Mouse (Mus musculus) gastrocnemius, postnatal 36 days (tissue): ENCODE results near the gene Prdm1. TPM values are rescaled to one million over a fixed set of nuclear protein-coding genes. Genes with fewer than 3 reads are reported as not detected.

Experiments used
- DNase-seq, 2 experiments: peaks; one replicate each; pipeline ENCODE4 v3.0.0; 2022
- intact Hi-C: fragments of 180-260 bp; cut with DNase I; formaldehyde crosslinking; loops from one replicate; pipeline ENCODE4 v1.15.1; 2025
- total RNA-seq, 2 experiments: library from RNA; stranded (reverse); gene quantifications; 2 replicates each; pipeline ENCODE4 v1.2.3; 2021

Gene Prdm1
- total RNA-seq, 2 experiments from 2014 or later, result 0.35 to 0.38 TPM

DNA sequence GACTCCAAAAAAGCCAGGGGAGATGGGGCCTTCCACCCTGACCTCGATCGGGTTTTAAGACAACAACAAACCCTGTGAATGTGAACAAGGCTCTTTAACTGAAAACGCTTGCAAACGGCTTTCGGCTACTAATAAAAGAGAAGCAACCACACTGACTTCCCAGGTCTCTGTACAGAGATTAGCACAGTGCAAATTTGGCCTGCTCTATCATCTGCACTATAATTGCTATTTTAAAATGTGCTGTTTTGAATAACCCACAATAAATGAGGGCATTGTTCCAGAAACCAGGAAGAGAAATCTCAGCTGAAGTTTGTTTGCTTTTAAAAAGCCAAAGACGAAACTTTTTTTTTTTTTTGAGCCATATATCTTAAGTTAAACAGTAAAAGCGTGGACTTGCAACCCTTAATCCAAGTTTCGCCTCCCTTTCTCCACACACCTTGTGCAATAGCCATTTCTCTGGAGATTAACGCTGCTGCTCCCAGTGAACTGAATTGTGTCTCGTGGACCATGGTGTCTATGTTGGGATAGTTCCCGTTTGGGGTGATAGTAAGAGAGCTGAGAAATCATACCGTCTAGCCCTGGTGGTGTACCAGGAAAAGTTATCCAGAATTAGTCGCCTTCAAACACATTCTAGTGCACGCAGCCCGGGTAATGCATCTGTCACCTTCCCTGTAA, 34.3 kb downstream of the Prdm1 start:
- DNase-seq, result no peak
- intact Hi-C loops, result no loop called here

DNA sequence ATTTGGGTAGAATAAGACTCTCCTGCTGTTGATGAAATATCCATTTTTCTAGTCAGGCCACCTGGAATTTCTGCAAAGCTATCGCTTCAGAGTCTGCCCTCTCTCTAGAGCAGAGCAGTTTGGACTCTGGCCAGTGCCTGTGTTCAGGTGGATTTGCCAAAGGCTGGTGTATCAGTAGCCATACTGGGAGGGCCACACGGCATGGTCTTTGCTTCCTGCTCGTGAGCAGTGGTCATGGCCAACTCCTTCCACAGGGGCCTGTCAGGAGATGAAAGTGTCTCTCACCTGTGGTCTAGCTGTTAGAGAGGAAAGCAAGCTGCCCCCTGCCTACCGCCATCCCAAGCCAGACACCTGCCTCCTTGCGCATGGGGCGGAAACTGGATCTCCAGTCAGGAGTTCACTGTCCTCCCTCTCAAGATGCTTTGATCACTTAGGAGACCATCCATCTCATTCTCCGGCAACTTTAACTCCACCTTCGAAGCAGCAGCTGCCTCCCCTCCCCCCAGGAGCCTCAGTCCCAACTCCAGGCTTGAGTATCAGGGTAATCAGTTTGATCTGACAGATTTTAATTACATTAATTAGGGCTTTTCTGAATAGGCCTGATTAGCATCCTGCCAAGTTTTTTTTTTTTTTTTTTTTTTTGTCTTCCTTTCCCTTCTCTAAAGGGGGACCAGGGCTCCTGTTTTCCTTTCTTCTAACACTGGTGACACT, 35.3 kb downstream of the Prdm1 start:
- intact Hi-C loops, result no loop called here
- no peak for DNase-seq

DNA sequence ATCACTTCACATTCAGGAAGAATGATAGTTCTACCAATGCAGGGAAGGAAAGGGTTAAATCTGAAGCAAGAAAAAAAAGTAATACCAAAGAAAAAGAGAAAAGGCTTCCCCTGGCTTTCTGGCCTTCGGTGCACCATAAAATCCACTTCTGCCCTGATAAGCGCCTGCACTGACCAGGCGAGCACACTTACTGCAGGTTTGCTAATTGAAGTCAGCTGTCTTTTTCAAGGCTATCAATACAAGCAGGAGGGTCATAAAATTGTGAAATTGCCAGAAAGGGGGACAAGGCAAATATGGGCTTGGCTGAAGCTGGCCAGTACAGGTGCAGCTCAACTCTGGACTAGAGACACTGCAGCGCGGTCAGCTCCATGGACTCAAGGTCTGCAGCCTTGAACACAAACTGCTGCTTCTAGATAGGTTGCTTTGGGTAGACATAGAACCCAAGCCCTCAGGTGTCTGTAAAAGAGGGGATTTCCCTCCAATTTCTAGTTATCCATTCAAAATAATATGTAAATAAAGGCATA, 37.3 kb downstream of the Prdm1 start:
- intact Hi-C loops, result no loop called here

DNA sequence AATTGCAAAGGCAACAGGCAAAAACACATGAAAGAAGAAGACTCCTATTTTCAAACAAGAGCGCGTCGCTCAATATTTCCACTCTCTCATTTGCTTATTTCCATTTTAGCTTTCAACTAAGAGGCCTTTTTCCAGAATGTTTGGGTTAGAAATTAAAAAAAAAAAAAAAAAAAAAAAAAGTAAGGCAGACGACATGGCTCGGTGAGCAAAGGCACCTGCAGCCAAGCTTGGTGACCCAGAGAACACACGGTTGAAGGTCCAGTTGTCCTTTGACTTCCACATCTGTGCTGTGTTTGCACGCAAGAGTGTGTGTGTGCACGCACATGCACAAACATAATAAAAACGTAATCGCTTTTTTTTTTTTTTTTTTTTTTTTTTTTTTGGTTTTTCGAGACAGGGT, 41.2 kb downstream of the Prdm1 start:
- DNase-seq, result no peak
- intact Hi-C loops, result no loop called here

More for the DNA sequence above, 37.3 kb downstream of the Prdm1 start:
- DNase-seq, result no peak

DNA sequence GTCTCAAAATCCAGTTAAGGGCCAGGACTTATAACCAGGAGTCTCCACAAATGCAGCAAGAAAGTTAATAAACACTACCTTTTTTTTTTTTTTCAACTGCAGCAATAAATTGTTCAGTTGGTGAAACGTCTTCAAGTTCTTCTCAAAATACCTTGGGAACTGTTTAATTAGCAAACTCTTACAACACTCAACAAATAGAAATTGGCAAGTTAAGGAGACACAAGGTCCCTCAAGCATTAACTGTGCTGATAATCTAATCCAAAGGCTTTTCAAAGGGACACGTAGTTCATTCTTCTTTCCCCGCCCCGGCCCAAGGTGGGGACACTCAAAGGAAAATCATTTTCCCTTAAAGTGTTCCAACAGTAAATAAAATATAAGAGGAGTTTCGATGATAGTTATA, 44.2 kb downstream of the Prdm1 start:
- no peak for DNase-seq
- intact Hi-C loops, result no loop called here

DNA sequence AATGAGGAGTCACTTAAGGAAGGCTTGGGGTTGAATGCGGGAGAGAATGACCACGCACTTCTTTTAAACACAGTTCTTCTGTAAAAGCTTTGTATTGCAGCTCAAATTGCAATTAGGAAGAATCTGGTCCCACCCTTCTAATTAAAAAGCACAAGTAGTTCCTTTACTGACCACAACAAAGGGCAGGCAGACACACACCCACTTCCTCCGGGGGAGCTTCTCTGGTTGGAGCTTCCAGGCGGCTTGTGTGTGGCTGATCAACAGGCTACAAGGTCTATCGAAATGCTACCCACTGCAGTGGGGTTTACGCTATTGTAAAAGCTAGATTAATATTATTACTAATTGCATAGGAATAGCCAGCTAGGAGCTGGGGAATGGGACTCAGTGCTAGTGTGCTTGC, 45.2 kb downstream of the Prdm1 start:
- intact Hi-C loops, result no loop called here
- DNase-seq, result no peak

DNA sequence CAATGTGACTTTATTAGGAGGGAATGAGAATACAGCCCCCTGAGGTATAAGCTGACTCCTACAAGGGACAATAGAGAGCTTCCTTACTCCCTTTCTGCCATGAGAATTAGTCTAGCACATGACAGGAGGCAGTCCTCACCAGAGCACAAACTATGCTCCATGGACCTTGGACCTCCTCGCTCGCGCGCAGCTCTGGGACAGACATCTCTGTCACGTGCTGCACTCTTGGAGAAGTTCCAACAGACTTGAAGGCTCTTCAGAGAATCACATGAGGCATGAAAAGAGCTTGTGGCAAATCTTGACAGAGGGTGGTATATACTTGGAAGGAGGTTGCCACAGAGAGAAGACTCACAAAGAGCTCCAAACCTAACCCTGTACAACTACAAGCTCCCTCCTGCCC, 46.9 kb downstream of the Prdm1 start:
- intact Hi-C loops, result no loop called here
- DNase-seq, result no peak

DNA sequence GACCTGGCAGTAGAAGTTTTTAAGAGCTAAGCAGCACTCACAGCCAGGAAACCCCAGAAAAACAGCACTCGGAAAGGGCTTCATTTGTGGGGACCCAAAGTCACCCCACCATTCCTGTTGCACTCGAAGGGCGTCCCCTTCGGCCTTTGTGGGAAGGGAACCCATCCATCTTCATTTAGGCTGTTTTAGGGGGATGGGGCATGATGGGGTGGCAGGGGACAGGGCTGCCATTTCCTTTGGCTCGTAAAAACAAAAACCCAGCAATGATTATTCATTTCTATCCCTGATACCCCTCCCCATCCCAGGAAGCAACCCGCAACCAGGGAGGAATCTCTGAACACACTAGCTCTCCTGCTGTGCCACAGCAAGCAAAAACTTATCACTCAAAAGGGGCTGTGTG, 49.0 kb downstream of the Prdm1 start:
- DNase-seq, result no peak
- intact Hi-C loops, result no loop called here

DNA sequence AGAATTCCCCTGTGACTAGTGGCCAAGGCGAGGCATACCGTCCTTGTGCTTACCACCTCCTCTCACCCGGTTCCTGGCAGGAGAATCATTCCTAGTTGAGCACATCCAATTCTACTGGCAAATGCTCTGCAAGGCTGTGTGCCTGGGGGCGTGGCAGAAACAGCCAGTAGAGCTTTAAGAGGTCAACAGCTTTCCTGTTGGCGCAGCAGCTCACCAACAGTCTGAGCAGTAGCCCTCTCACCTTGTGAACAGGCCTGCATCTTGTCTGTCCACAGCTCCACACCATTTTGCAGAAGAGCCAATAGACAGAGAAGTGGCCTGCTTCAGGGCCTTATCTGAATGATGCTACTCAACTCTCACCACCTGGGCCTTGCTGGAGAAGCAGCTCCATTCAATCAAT, 50.2 kb downstream of the Prdm1 start:
- intact Hi-C loops, result no loop called here
- DNase-seq, result no peak

DNA sequence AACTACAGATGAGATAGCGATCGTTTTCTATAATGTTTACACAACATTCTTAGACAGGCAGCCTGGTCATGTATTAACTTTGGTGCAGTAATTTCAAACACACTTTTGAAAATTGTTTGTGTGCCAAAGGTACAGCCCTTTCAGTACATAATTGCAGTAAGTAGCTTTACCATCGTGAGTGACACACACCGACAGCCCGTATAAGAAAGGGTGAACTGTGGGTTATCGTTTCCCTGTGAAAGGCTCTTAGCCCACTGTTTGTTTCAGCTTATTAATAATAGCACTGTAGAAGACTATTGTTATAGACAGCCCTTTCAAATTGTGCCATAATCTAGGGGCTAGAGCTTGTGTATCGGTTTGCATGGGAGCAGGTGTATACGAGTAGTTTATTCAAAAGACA, 51.1 kb downstream of the Prdm1 start:
- intact Hi-C loops, result no loop called here

DNA sequence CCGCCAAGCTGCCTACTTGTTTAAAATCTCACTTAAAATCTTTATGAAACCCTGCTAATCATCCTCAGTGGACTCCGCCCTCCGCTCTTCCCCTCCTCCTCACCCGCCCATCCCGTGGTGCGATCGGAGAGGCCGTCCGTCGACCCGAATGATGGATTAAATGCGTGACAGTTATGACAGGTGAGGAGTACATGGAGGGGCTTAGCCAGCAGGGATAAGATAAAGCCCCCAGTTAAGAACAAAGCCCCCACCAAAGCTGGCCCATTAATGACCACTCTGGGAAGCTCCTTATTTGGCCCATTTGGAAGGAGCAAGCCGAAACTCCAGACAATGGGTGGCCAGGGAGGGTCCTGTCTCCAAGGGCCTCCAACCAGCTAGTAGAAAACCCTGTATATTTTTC, 51.8 kb downstream of the Prdm1 start:
- DNase-seq, result no peak

More for the DNA sequence above, 51.1 kb downstream of the Prdm1 start:
- no peak for DNase-seq

DNA sequence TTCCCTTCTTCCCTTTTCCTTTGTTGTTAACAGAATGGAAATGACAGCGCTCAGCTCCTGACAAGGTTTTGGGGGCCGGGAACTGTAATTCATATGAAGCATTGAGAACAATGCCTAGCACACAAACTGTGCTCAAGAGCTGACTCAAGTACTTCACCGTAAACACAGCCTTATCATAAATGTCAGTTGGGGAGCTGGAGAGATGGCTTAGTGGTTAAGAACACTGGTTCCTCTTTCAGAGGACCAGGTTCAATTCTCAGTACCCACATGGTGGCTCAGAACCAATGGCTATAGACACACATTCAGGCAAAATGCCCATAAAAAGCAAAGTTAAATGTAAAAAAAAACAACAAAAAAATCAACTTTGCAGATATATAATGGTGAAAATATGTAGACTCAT, 52.9 kb downstream of the Prdm1 start:
- no peak for DNase-seq
- intact Hi-C loops, result no loop called here

More for the DNA sequence above, 51.8 kb downstream of the Prdm1 start:
- intact Hi-C loops, result no loop called here

DNA sequence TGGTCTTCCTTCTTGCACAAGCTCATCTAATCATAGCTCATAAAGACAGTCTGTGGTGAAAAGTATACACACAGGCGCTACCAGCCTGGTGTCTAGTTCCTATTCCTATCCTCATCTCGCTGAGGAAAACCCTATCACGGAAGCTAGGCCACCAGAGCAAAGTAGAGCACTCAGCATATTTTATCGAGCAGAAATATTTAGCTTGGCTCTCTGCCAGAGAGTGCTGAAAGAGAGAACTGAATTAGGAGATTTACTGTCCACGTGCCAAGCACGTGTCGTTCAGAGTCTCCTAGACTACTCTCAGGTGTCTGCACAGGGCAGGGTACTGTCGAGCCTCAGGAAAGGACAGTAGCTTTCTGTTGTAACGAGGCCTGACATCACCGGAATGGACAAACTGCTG, 54.0 kb downstream of the Prdm1 start:
- intact Hi-C loops, result no loop called here
- DNase-seq, result no peak

DNA sequence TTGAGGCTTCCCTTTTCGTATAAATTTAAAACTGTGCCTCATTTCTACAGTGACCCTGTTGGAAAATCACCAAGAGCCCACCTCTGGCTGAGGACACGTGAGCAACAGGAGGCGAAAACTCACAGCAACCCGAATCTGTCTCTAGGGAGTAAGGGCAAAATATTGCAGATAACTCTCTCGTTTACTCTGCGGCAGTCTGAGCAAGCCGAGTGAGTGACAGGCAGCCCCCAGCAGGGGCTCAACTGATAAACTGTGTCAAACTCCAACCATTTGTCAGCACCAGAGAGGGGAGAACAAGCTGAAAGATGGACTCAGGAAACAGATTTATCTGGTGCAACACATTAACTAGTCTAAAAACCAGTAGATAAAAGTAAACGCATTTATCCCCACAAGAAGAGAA, 62.7 kb downstream of the Prdm1 start:
- no peak for DNase-seq
- intact Hi-C loops, result no loop called here

DNA sequence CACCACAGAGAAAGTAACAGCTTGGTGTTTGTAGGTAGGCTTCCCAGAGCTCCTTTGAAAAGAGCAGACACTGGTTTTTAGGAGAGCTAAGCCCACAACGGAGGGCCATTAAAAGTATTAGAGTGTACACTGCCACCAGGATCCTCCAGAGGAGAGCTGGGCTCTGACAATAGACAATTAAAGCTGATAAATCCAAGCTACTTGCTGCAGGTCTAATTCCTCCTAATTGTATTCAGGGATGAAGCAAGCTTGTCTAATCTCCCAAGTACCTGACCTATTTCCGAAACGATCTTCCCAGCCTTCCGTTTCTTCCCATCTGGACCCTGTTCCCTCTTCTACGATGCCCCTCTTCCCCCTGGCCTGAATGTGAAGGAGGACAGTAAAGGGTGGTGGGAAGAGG, 63.7 kb downstream of the Prdm1 start:
- no peak for DNase-seq
- intact Hi-C loops, result no loop called here

DNA sequence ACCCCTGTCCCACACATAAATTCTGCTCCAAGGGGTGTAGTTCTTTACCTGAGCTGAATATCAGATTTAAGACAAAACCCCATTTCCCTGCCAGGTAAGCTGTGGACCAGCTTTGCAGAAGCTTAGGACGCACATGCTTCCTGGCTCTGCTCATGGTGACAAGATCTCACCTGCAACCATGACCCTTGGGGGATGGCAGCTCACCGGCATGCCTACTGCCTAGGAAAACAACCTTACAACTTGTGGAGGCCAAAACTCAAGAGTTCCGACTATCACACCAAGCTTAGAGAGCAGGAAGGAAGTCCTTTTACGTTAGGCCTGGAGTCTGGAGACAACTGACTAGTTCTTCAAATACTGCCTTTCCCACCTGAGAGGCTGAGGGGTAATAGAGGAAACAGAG, 64.4 kb downstream of the Prdm1 start:
- intact Hi-C loops, result no loop called here
- DNase-seq, result no peak

DNA sequence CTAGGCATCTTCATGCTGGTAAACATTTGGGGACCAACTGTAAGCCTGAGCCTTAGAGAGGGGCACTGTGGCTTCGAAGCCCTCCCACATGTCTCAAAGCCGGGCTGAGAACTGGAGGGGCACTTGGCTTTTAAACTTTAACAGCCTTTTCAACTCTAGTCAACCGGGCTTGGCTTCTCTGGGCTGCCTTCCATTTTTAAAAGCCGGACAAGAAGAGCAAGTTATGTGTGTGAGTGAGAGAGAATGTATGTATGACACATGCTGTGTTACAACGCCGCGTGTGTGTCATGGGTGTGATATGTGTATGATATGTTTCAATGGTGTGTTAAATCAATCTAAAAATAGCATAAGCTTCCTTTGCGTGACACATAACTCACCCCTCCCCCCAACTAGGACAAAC, 66.0 kb downstream of the Prdm1 start:
- intact Hi-C loops, result no loop called here
- DNase-seq, result no peak

DNA sequence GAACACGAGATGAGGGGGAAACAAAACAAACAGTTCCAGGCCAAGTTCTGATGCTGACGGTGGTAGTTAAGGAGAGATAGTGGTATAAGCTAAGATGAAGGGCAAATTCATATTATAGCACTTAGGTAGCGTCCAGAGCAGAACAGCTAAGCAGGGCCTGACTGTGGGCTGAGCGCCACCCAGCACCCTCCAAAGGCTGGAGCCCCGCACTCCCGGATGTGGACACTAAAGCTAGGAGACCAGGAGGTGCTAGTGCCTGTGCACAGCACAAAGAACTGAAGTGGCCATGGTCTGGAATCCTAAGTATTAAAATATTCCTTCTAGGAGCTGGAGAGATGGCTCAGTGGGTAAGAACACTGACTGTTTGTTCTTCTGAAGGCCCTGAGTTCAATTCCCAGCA, 67.2 kb downstream of the Prdm1 start:
- no peak for DNase-seq
- intact Hi-C loops, result no loop called here

DNA sequence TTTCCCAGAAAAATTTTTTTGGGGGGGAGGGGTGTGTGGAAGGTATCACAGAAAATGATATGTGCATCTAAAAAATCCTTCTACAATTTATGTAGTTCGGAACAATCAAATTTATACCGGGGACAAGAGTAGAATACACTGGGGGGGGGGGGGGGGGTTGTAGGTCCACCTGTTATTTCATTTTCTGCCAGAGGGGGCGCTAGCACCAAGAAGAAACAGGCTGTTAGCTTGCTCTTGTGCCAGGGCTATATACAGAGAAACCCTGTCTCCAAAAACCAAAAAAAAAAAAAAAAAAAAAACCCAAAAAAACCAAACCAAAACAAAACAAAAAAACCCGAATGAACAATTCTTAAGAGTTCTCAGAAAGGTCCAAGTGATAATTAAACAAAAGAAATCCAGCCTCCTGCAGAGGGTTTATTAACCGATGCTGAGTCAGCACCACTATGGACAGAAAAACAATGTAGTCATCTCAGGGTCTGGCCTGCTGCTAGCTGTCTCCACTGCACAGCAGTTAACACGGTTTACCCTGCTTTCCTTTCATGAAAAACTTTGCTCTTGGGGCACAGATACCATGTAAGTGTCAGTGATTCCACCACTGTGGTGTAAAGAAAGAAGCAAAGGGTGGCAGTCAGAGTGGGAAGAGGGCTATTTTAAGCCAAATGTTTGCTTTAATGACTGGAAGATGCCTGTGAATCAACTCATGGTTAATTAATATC, 68.0 kb downstream of the Prdm1 start:
- intact Hi-C loops, result no loop called here
- DNase-seq, result peak in 1 of 2 experiments; percentile 37

DNA sequence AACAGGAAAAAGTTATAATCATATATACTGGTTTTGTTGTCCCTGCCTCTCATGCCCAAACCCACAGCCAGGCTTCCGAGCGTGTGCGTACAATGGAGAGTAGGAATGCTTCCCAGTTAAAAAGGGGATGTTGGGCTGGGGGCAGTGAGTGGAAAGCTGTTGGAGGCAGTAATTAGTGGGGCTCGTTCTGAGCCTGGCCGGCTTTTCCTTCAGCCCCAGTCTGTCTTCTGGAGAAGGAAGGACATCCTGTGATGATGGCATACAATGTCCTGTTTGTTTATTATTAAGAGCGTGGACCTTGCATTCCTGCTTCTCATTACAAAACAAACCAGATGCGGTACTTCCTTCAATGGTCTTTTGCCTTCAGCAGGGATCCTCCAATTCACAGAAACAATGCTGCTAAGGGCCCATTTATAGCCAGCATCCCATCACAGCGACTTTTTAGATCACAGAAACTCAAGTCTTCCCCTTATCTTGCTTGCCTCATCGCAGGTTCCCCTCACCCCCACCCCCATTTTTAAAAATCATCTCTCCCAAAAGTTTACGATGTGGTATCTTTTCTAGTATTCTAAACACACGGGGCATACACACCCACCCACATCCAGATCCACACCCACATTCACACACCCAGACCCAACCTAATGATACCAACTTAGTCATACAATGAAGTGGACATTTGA, 68.8 kb downstream of the Prdm1 start:
- DNase-seq, result no peak
- intact Hi-C loops, result loop anchor here (5.0 to 10.0 kb wide), 4 partner anchors 135 to 588 kb away; no protein-coding TSS in a partner anchor
